Mouse (Mus musculus): ENCODE results near the gene Slc2a6. TPM values are rescaled to one million over a fixed set of nuclear protein-coding genes. Genes with fewer than 3 reads are reported as not detected.
A peak's percentile ranks its signal among the peaks of the same experiment; 100 is the strongest.

Gene Slc2a6
- polyA plus RNA-seq (2015; fragmentation: Nextera tagmentation; extraction: Ambion mirVana) = 0.26 and 0.57 TPM in 2 replicates

- Histone ChIP-seq H3K4me3 (peak within 1 kb of the TSS; percentile 30), H3K36me3 (no peaks in the 10 kb centered on the region), H3K4me1 (replicated peaks) (peaks cover 8% of the 10 kb centered on the region), H3K27me3 (peaks cover 22% of the 10 kb centered on the region), H3K4me2 (peak within 1 kb of the TSS; percentile 60), H3K27ac (no peak within 1 kb of the TSS), H3K9ac (peak within 1 kb of the TSS; percentile 14; the same call in 1 of the 2 replicates), H3K9me3 (replicated peaks) (no peaks in the 10 kb centered on the region)
- 4% methylated on average over 38 of the region's 38 CpGs for WGBS
- ATAC-seq (replicated peaks; ENCODE audit: insufficient number of reproducible peaks, insufficient read depth, low FRiP score, low read depth) = peak; percentile 92
Measured at GRCm38 (mm10) chr2:27027618-27028436, at the start of gene Slc2a6. TSS of gene Slc2a6 (minus strand) at chr2:27027998.

- H3K4me2 ChIP-seq = no peak overlapping the region
- no peak overlapping the region for H3K4me3 ChIP-seq
- H3K9ac ChIP-seq = no peak overlapping the region
- no peaks in the 10 kb centered on the region for H3K9me3 ChIP-seq (replicated peaks)
- H3K27me3 ChIP-seq = peaks cover 6% of the 10 kb centered on the region
- H3K36me3 ChIP-seq = no peaks in the 10 kb centered on the region
- 63% methylated on average over 3 of the region's 3 CpGs for WGBS
- H3K4me1 ChIP-seq (replicated peaks) = peaks cover 60% of the 10 kb centered on the region
- no peak for ATAC-seq (replicated peaks; ENCODE audit: insufficient number of reproducible peaks, insufficient read depth, low FRiP score, low read depth)
- no peak overlapping the region for H3K27ac ChIP-seq
Measured at GRCm38 (mm10) chr2:27075485-27075884, 47.7 kb upstream of the Slc2a6 start.

DNA sequence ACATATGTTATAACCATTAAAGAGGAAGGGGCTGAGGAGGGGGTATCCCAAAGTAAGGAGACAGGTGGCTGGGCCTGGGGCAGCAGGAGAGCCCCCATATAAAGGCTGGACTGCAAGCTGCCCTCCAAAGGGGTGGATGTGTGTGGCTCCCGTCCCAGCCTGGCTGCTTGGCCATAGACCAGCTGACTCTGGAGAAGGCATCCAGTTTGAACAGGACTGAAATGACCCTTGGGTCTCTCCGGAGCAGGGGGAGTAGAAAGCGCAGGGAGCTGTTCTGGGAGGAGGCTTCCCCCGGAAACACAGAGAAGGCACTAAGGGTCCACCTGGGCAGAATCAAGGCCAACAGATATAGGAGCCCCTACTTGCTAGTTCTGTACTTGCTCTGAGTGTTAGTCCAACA lies 47.0 kb upstream of the Slc2a6 start:
- H3K4me2 ChIP-seq = no peak overlapping the region
- no peak overlapping the region for H3K4me3 ChIP-seq
- H3K9ac ChIP-seq = no peak overlapping the region
- no peaks in the 10 kb centered on the region; the same call in none of the 2 replicates for H3K27me3 ChIP-seq
- no peaks in the 10 kb centered on the region for H3K36me3 ChIP-seq
- no peak overlapping the region for H3K27ac ChIP-seq
- no peaks in the 10 kb centered on the region for H3K9me3 ChIP-seq (replicated peaks)
- WGBS = 69% methylated on average over 4 of the region's 4 CpGs
- no peak for ATAC-seq (replicated peaks; ENCODE audit: insufficient number of reproducible peaks, insufficient read depth, low FRiP score, low read depth)
- peaks cover 57% of the 10 kb centered on the region for H3K4me1 ChIP-seq (replicated peaks)

DNA sequence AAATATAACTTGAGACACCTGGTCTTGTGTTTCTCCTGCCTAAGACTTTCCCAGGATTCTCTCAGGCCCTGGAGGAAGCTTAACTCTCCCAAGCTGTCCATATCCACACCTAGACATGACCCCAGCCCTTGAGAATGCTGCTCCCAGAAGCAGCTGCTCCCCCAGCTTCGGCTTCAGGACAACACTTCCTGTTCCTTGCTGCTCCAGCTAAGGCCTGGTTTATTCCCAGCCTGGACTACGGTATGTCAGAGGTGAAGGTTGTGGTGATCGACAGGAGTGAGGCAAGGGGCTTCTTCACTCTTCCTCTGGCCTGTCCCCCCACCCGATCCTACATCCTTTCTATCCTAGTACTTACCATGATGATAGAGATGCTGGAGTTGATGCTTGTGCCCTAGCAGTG lies 45.6 kb upstream of the Slc2a6 start:
- no peak overlapping the region for H3K9ac ChIP-seq
- 58% methylated on average over 4 of the region's 4 CpGs for WGBS
- no peaks in the 10 kb centered on the region; the same call in none of the 2 replicates for H3K27me3 ChIP-seq
- no peak overlapping the region for H3K4me2 ChIP-seq
- H3K4me1 ChIP-seq (replicated peaks) = peaks cover 43% of the 10 kb centered on the region
- H3K4me3 ChIP-seq = no peak overlapping the region
- no peak overlapping the region for H3K27ac ChIP-seq
- no peak for ATAC-seq (replicated peaks; ENCODE audit: insufficient number of reproducible peaks, insufficient read depth, low FRiP score, low read depth)
- no peaks in the 10 kb centered on the region for H3K36me3 ChIP-seq
- no peaks in the 10 kb centered on the region for H3K9me3 ChIP-seq (replicated peaks)

DNA sequence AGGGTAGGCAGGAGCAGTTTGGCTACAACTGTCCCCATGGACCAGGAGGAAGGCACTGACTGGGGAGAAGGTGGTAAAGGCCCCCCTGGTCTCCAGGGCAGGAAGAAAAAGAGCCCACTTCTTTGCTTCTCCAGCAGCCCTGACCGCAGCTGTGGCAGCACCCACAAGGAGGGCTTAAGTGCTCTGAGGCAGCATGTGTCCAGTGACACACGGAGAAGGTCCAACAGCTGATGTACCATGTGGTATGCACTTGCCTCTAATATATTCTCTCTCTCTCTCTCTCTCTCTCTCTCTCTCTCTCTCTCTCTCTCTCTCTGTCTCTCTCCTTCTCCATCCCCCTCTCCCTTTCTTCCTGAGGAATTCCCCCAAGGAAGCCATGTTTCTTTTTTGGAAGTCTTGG lies 44.2 kb upstream of the Slc2a6 start, which contains the start of gene Mymk:
Mymk (minus strand) TSS at position 202 of the 400 bp plus-strand sequence.
- Histone ChIP-seq H3K4me3 (no peak within 1 kb of the TSS), H3K36me3 (no peaks in the 10 kb centered on the region), H3K27me3 (no peaks in the 10 kb centered on the region; the same call in 1 of the 2 replicates), H3K9ac (no peak within 1 kb of the TSS), H3K9me3 (replicated peaks) (no peaks in the 10 kb centered on the region), H3K4me1 (replicated peaks) (peaks cover 32% of the 10 kb centered on the region), H3K4me2 (no peak within 1 kb of the TSS), H3K27ac (peak within 1 kb of the TSS; percentile 34; the same call in 1 of the 2 replicates)
- ATAC-seq (replicated peaks; ENCODE audit: insufficient number of reproducible peaks, insufficient read depth, low FRiP score, low read depth) = no peak
- WGBS = 76% methylated on average over 2 of the region's 2 CpGs

GRCm38 (mm10) chr2:27071137-27071536 lies 43.3 kb upstream of the Slc2a6 start:
- Histone ChIP-seq H3K4me2 (no peak overlapping the region), H3K9me3 (replicated peaks) (no peaks in the 10 kb centered on the region), H3K27ac (peak overlapping the region; percentile 34; the same call in 1 of the 2 replicates), H3K36me3 (no peaks in the 10 kb centered on the region), H3K4me1 (replicated peaks) (peaks cover 32% of the 10 kb centered on the region), H3K27me3 (no peaks in the 10 kb centered on the region), H3K9ac (no peak overlapping the region), H3K4me3 (no peak overlapping the region)
- peak; percentile 74 for ATAC-seq (replicated peaks; ENCODE audit: insufficient number of reproducible peaks, insufficient read depth, low FRiP score, low read depth)
- 4% methylated on average over 4 of the region's 4 CpGs for WGBS

GRCm38 (mm10) chr2:27070247-27070813 lies 42.5 kb upstream of the Slc2a6 start:
- H3K36me3 ChIP-seq = no peaks in the 10 kb centered on the region
- H3K4me3 ChIP-seq = no peak overlapping the region
- peaks cover 26% of the 10 kb centered on the region for H3K4me1 ChIP-seq (replicated peaks)
- no peak overlapping the region for H3K27ac ChIP-seq
- H3K9ac ChIP-seq = no peak overlapping the region
- no peak for ATAC-seq (replicated peaks; ENCODE audit: insufficient number of reproducible peaks, insufficient read depth, low FRiP score, low read depth)
- no peaks in the 10 kb centered on the region for H3K27me3 ChIP-seq
- H3K4me2 ChIP-seq = no peak overlapping the region
- WGBS = 74% methylated on average over 2 of the region's 2 CpGs
- H3K9me3 ChIP-seq (replicated peaks) = no peaks in the 10 kb centered on the region

DNA sequence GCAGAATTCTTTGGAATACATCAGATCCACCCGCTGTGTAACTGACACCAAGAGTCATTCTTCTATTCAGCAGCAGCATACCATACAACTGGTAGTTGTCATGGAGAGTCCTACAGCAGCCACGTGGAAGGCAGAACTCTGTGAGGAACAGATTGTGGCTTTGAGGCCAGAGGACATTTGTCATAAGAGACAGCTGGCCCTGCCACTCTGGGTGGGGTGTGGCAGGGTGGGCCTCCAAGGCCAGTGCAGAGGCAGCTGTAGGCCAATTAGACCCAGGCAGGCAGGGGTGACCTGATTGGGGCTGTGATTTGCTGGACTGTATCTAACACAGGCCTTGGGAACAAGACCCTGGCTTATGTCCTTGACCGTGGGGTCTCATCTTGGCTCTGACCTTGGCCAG lies 41.8 kb upstream of the Slc2a6 start:
- Histone ChIP-seq H3K4me1 (replicated peaks) (peaks cover 19% of the 10 kb centered on the region), H3K4me2 (no peak overlapping the region), H3K9ac (no peak overlapping the region), H3K4me3 (no peak overlapping the region), H3K9me3 (replicated peaks) (no peaks in the 10 kb centered on the region), H3K36me3 (no peaks in the 10 kb centered on the region), H3K27me3 (no peaks in the 10 kb centered on the region), H3K27ac (no peak overlapping the region)
- ATAC-seq (replicated peaks; ENCODE audit: insufficient number of reproducible peaks, insufficient read depth, low FRiP score, low read depth) = no peak
- WGBS = 58% methylated on average over 3 of the region's 3 CpGs

- Histone ChIP-seq H3K4me3 (no peak overlapping the region), H3K9me3 (replicated peaks) (no peaks in the 10 kb centered on the region), H3K4me2 (no peak overlapping the region), H3K9ac (no peak overlapping the region), H3K4me1 (replicated peaks) (peaks cover 18% of the 10 kb centered on the region), H3K27me3 (no peaks in the 10 kb centered on the region), H3K27ac (no peak overlapping the region), H3K36me3 (no peaks in the 10 kb centered on the region)
- WGBS = 57% methylated on average over 2 of the region's 2 CpGs
- no peak for ATAC-seq (replicated peaks; ENCODE audit: insufficient number of reproducible peaks, insufficient read depth, low FRiP score, low read depth)
Measured at GRCm38 (mm10) chr2:27067996-27068395, 40.2 kb upstream of the Slc2a6 start.

- H3K27me3 ChIP-seq = no peaks in the 10 kb centered on the region
- no peak overlapping the region for H3K4me2 ChIP-seq
- no peak overlapping the region for H3K9ac ChIP-seq
- H3K4me1 ChIP-seq (replicated peaks) = peaks cover 21% of the 10 kb centered on the region
- no peak for ATAC-seq (replicated peaks; ENCODE audit: insufficient number of reproducible peaks, insufficient read depth, low FRiP score, low read depth)
- no peak overlapping the region for H3K4me3 ChIP-seq
- no peaks in the 10 kb centered on the region for H3K36me3 ChIP-seq
- H3K27ac ChIP-seq = no peak overlapping the region
- H3K9me3 ChIP-seq (replicated peaks) = no peaks in the 10 kb centered on the region
- WGBS = 94% methylated on average over 2 of the region's 2 CpGs
Measured at GRCm38 (mm10) chr2:27067124-27067523, 39.3 kb upstream of the Slc2a6 start.

- Histone ChIP-seq H3K27me3 (no peaks in the 10 kb centered on the region), H3K4me1 (replicated peaks) (peaks cover 30% of the 10 kb centered on the region), H3K9me3 (replicated peaks) (no peaks in the 10 kb centered on the region), H3K36me3 (no peaks in the 10 kb centered on the region), H3K4me3 (no peak overlapping the region), H3K27ac (no peak overlapping the region), H3K4me2 (no peak overlapping the region), H3K9ac (no peak overlapping the region)
- WGBS = 71% methylated on average over 9 of the region's 9 CpGs
- ATAC-seq (replicated peaks; ENCODE audit: insufficient number of reproducible peaks, insufficient read depth, low FRiP score, low read depth) = no peak; the same call in 1 of the 2 replicates
Measured at GRCm38 (mm10) chr2:27059187-27059586, 31.4 kb upstream of the Slc2a6 start.
